Mouse (Mus musculus): ENCODE data around the gene Gstm7. TPM values are rescaled to one million over a fixed set of nuclear protein-coding genes. Genes with fewer than 3 reads are reported as not detected.
"Not testable (repeated sequence)": the region's sequence is repeated elsewhere in the genome, so short reads cannot be mapped to it uniquely, and the experiment has no call there.

Gstm7 gene
- polyA plus RNA-seq, 1 experiment from 2014 or later, result 37.2 TPM

- ATAC-seq (ENCODE audit: insufficient number of reproducible peaks, low FRiP score, low TSS enrichment, low read depth), result no peak
- DNase-seq (ENCODE audit: low spot score), result no peak
- WGBS, result 86% methylated on average over 15 of the region's 15 CpGs
Measured at GRCm38 (mm10) chr3:107916674-107917073, 14.9 kb downstream of the Gstm7 start.

GRCm38 (mm10) chr3:107905942-107906341, 25.7 kb downstream of the Gstm7 start:
- Histone ChIP-seq H3K4me3 (ENCODE audit: low read depth, low read length) (no peak overlapping the region), H3K36me3 (ENCODE audit: control insufficient read depth, insufficient read depth, low read length) (no peaks in the 10 kb centered on the region), H3K27me3 (ENCODE audit: control insufficient read depth, insufficient read depth, low read length) (no peaks in the 10 kb centered on the region), H3K9ac (ENCODE audit: low read length) (no peak overlapping the region), H3K27ac (replicated peaks; ENCODE audit: low read depth, low read length) (no peak overlapping the region), H3K4me1 (ENCODE audit: control insufficient read depth, insufficient read depth, low read length) (0 out of 2 replicates have a peak, but pooled peaks cover 3% of the 10 kb centered on the region), H3K9me3 (ENCODE audit: control insufficient read depth, low read length) (no peaks in the 10 kb centered on the region), H3K4me2 (ENCODE audit: low read depth, severe bottlenecking) (no peak overlapping the region)
- no peak for DNase-seq (ENCODE audit: low spot score)
- WGBS, result 63% methylated on average over 6 of the region's 6 CpGs
- no peak for ATAC-seq (ENCODE audit: insufficient number of reproducible peaks, low FRiP score, low TSS enrichment, low read depth)

More at GRCm38 (mm10) chr3:107916674-107917073, 14.9 kb downstream of the Gstm7 start:
- Histone ChIP-seq H3K9ac (ENCODE audit: low read length) (no peak overlapping the region), H3K4me1 (ENCODE audit: control insufficient read depth, insufficient read depth, low read length) (no peaks in the 10 kb centered on the region), H3K27me3 (ENCODE audit: control insufficient read depth, insufficient read depth, low read length) (no peaks in the 10 kb centered on the region), H3K9me3 (ENCODE audit: control insufficient read depth, low read length) (no peaks in the 10 kb centered on the region), H3K4me2 (ENCODE audit: low read depth, severe bottlenecking) (no peak overlapping the region), H3K27ac (replicated peaks; ENCODE audit: low read depth, low read length) (no peak overlapping the region), H3K36me3 (ENCODE audit: control insufficient read depth, insufficient read depth, low read length) (no peaks in the 10 kb centered on the region), H3K4me3 (ENCODE audit: low read depth, low read length) (no peak overlapping the region)

- H3K4me2 ChIP-seq (ENCODE audit: low read depth, severe bottlenecking), result no peak overlapping the region
- H3K4me1 ChIP-seq (ENCODE audit: control insufficient read depth, insufficient read depth, low read length), result 0 out of 2 replicates have a peak, but pooled peaks cover 3% of the 10 kb centered on the region
- no peak for ATAC-seq (ENCODE audit: insufficient number of reproducible peaks, low FRiP score, low TSS enrichment, low read depth)
- WGBS, result 60% methylated on average over 11 of the region's 11 CpGs
- no peak overlapping the region for H3K9ac ChIP-seq (ENCODE audit: low read length)
- no peak for DNase-seq (ENCODE audit: low spot score)
- H3K9me3 ChIP-seq (ENCODE audit: control insufficient read depth, low read length), result no peaks in the 10 kb centered on the region
- no peak overlapping the region for H3K4me3 ChIP-seq (ENCODE audit: low read depth, low read length)
- no peak overlapping the region for H3K27ac ChIP-seq (replicated peaks; ENCODE audit: low read depth, low read length)
- H3K36me3 ChIP-seq (ENCODE audit: control insufficient read depth, insufficient read depth, low read length), result no peaks in the 10 kb centered on the region
- H3K27me3 ChIP-seq (ENCODE audit: control insufficient read depth, insufficient read depth, low read length), result no peaks in the 10 kb centered on the region
Measured at GRCm38 (mm10) chr3:107900955-107901673, 30.5 kb downstream of the Gstm7 start.

DNA sequence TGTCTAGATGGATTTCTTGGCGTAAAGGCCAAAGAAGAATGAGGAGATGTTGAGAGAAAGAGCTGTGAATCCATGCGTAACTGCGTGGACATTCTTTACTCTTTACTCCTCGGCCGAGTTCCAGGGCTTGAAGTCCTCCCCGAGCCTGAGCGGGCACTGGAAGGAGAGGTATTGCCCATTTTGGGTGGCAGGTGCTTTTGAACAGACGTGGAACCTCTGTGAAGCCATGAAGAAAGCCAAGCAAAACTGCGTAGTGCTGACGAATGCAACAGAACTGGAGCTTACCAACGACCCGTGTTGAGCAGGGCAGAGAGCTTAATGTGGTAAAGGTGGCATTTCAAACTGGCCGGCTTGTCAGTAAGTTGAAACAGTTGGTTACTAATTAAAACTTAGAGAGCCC, 32.9 kb downstream of the Gstm7 start:
- 95% methylated on average over 13 of the region's 13 CpGs for WGBS

DNA sequence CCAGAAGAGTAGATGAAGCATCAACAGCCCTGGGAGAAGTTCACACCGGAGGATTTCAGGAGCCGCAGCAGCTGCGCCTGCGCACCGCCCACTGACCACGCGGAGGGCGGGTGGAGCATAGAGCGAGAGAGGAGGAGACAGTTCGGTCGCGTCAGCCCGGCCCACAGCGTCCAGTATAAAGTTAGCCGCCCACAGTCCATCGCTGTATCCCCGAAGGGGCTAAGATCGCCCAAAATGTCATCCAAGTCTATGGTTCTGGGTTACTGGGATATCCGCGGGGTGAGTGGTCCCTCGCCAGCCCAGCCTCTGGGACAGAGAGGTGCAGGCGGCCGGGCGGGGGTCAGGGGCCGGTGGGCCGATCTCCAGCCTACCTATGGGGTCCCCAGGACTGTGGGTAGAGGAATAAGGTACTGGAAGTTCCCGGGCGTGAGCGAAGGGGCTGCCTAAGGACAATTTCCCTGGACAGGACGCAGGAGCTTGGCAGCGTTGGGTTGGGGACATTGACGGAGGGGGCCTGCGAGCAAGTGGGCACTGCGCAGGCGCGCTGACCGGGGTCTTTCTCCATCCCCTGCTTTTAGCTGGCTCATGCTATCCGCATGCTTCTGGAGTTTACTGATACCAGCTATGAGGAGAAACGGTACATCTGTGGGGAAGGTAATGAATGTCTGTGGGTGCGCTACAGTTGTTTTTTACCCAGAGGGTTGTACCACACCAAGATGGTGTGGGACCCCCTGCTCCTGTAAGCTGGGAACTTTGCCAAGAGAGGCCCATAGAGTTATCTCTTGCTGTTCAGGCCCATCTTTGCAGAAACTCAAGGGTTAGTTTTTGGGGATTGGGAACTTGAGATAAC, 35.7 kb downstream of the Gstm7 start, which contains the start of gene Gstm5:
Gene Gstm5 (plus strand): TSS at position 102 of the 850 bp plus-strand sequence.
- peak within 1 kb of the TSS; percentile 67 for H3K9ac ChIP-seq (ENCODE audit: low read length)
- WGBS, result 7% methylated on average over 40 of the region's 40 CpGs

More for the DNA sequence above, 32.9 kb downstream of the Gstm7 start:
- Histone ChIP-seq H3K36me3 (ENCODE audit: control insufficient read depth, insufficient read depth, low read length) (no peaks in the 10 kb centered on the region), H3K4me2 (ENCODE audit: low read depth, severe bottlenecking) (no peak overlapping the region), H3K27me3 (ENCODE audit: control insufficient read depth, insufficient read depth, low read length) (no peaks in the 10 kb centered on the region), H3K9me3 (ENCODE audit: control insufficient read depth, low read length) (no peaks in the 10 kb centered on the region), H3K4me1 (ENCODE audit: control insufficient read depth, insufficient read depth, low read length) (0 out of 2 replicates have a peak, but pooled peaks cover 3% of the 10 kb centered on the region), H3K4me3 (ENCODE audit: low read depth, low read length) (no peak overlapping the region), H3K9ac (ENCODE audit: low read length) (no peak overlapping the region), H3K27ac (replicated peaks; ENCODE audit: low read depth, low read length) (no peak overlapping the region)
- no peak for ATAC-seq (ENCODE audit: insufficient number of reproducible peaks, low FRiP score, low TSS enrichment, low read depth)
- DNase-seq (ENCODE audit: low spot score), result no peak

DNA sequence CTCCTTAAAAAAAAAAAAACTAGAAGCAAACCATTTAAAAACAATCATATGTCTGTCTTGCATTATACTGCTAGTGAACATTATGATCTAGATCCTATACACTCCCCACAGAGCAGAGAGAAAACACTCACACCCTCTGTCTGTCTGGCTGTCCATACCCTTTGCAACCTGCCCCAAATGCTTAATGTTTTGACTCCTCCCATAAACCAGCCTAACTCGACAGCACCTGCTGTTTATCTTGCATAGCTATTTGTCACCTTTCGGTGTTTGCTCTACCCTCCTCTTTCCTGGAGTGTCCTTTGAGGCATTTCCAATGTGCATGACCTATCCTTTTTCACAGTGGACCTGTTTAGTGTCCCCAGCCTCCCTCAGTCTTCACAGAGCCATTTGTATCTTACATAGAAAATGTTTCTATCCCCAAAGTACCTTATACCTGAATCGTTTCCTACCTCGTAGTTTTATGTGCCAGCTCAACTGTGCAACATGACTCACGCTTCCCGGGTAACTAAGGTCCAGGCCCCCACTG, 36.4 kb downstream of the Gstm7 start:
- no peaks in the 10 kb centered on the region for H3K4me1 ChIP-seq (ENCODE audit: control insufficient read depth, insufficient read depth, low read length)

More for the DNA sequence above, 35.7 kb downstream of the Gstm7 start, which contains the start of gene Gstm5:
- H3K36me3 ChIP-seq (ENCODE audit: control insufficient read depth, insufficient read depth, low read length), result no peaks in the 10 kb centered on the region
- H3K4me1 ChIP-seq (ENCODE audit: control insufficient read depth, insufficient read depth, low read length), result no peaks in the 10 kb centered on the region
- peak within 1 kb of the TSS; percentile 62 for H3K4me2 ChIP-seq (ENCODE audit: low read depth, severe bottlenecking)
- H3K9me3 ChIP-seq (ENCODE audit: control insufficient read depth, low read length), result no peaks in the 10 kb centered on the region
- DNase-seq (ENCODE audit: low spot score) (peak; percentile 85), ATAC-seq (ENCODE audit: insufficient number of reproducible peaks, low FRiP score, low TSS enrichment, low read depth) (peak; percentile 94)
- H3K27ac ChIP-seq (replicated peaks; ENCODE audit: low read depth, low read length), result no peak within 1 kb of the TSS
- peak within 1 kb of the TSS; percentile 62 for H3K4me3 ChIP-seq (ENCODE audit: low read depth, low read length)
- H3K27me3 ChIP-seq (ENCODE audit: control insufficient read depth, insufficient read depth, low read length), result no peaks in the 10 kb centered on the region

DNA sequence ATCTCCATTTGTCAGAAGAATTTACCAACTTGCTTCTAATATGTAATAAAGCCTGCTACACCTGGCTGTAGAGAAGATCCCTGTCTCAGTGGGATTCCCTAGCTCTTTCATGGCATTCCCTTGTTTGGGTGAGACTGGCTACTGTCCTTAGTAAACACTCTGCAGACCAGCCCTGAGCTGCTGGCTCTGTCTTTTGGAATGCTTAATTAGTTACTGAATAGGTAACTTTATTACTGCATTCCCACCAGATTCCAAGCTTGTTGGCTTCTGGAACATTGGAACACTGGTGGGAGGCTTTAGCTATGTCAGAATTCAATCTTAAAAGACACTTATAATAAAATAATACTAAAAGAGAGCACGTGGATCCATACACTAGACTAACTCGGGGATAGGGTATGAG, 42.4 kb downstream of the Gstm7 start:
- not testable (repeated sequence) for H3K36me3 ChIP-seq (ENCODE audit: control insufficient read depth, insufficient read depth, low read length); H3K9me3 ChIP-seq (ENCODE audit: control insufficient read depth, low read length); H3K4me1 ChIP-seq (ENCODE audit: control insufficient read depth, insufficient read depth, low read length); DNase-seq (ENCODE audit: low spot score); H3K27ac ChIP-seq (replicated peaks; ENCODE audit: low read depth, low read length); H3K27me3 ChIP-seq (ENCODE audit: control insufficient read depth, insufficient read depth, low read length); H3K4me3 ChIP-seq (ENCODE audit: low read depth, low read length); ATAC-seq (ENCODE audit: insufficient number of reproducible peaks, low FRiP score, low TSS enrichment, low read depth); H3K4me2 ChIP-seq (ENCODE audit: low read depth, severe bottlenecking); H3K9ac ChIP-seq (ENCODE audit: low read length)
- WGBS, result 87% methylated on average over 2 of the region's 2 CpGs

More for the DNA sequence above, 36.4 kb downstream of the Gstm7 start:
- peak overlapping the region; percentile 62 for H3K4me2 ChIP-seq (ENCODE audit: low read depth, severe bottlenecking)
- H3K4me3 ChIP-seq (ENCODE audit: low read depth, low read length), result peak overlapping the region; percentile 62
- no peaks in the 10 kb centered on the region for H3K36me3 ChIP-seq (ENCODE audit: control insufficient read depth, insufficient read depth, low read length)
- DNase-seq (ENCODE audit: low spot score), result no peak
- WGBS, result 11% methylated on average over 6 of the region's 6 CpGs
- no peaks in the 10 kb centered on the region for H3K27me3 ChIP-seq (ENCODE audit: control insufficient read depth, insufficient read depth, low read length)
- H3K9me3 ChIP-seq (ENCODE audit: control insufficient read depth, low read length), result no peaks in the 10 kb centered on the region
- peak; percentile 46; the same call in 1 of the 2 replicates for ATAC-seq (ENCODE audit: insufficient number of reproducible peaks, low FRiP score, low TSS enrichment, low read depth)
- peak overlapping the region; percentile 67 for H3K9ac ChIP-seq (ENCODE audit: low read length)
- no peak overlapping the region for H3K27ac ChIP-seq (replicated peaks; ENCODE audit: low read depth, low read length)

Measured in limb, embryonic 11.5 days (tissue).